Mouse (Mus musculus) urinary bladder, postnatal 14 days (tissue): ENCODE results near the gene Cd79b.
A peak's percentile ranks its signal among the peaks of the same experiment; 100 is the strongest.

Experiments used
- DNase-seq: peaks from one replicate; pipeline ENCODE4 v3.0.0; 2021; ENCODE audit warnings: low spot score

Gene Cd79b

DNA sequence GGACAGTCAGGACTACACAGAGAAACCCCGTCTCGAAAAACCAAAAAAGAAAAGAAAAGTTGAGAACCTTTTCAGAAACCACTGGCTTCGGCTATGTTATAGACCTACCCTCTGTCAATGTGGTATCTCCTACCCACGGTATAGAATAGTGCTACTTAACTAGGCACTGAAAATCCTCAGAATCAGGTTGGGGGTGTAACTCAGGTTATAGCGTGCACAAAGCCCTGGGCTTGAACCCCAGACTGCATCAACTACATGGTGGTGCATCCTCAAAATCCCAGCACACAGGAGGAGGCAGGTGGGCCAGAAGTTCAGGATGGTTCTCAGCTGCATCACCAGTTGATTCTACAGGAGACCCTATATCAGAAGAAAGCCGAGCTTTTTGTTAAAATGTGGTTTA lies 40.8 kb downstream of the Cd79b start:
- DNase-seq: no peak

DNA sequence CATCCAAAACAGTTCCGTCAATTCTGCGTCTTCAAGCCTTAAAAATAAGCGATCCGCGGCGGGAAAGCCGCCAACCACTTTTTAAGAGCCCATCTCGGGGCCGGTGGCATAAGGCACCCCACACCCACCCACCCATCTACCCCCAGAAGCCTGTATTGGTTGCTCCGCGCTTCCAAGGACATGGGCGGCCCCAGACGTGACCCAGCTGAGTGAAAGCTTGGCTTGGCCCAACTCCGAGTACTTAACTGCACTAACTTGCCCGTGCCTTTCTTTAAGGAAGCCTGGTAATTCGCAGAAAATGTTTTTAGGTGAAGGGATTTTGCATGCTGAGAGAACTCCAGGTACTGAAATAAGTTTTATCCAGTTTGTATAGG lies 41.3 kb downstream of the Cd79b start:
- no peak for DNase-seq

DNA sequence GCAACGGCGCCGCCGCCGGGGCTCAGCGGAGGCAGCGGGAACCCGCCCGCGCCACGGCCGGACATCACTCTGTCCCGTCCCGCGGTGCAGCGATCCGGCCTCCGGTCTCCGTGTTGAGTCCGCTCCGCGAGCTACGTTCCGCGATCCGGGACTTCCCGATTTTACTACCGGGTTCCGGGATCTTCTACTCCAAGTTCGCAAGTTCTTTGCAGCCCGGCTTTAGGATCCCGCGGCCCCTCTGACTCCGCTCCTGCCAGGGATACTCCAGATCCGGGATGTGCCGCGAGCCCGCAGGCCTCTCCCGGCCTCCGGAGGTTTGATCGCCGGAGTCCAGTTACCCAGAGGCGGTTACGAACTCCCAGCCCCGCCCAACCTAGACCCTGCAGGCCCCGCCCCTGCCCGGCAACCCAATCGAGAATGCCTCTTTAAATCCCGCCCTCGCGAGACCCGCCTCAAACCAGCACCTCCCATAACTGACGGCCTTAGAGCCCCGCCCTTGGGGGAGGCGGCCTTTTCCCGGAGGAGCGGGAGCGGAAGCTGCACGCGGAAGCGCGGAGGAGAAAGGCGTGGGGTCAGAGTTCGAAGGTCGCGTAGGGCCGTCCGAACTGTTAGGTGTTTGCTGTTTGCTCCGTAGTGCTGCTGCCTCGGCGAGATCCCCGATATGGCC lies 41.8 kb downstream of the Cd79b start, which contains the start of gene Smarcd2:
Gene Smarcd2 (minus strand): TSS at position 329 of the 667 bp plus-strand sequence.
- DNase-seq: peak; percentile 99

DNA sequence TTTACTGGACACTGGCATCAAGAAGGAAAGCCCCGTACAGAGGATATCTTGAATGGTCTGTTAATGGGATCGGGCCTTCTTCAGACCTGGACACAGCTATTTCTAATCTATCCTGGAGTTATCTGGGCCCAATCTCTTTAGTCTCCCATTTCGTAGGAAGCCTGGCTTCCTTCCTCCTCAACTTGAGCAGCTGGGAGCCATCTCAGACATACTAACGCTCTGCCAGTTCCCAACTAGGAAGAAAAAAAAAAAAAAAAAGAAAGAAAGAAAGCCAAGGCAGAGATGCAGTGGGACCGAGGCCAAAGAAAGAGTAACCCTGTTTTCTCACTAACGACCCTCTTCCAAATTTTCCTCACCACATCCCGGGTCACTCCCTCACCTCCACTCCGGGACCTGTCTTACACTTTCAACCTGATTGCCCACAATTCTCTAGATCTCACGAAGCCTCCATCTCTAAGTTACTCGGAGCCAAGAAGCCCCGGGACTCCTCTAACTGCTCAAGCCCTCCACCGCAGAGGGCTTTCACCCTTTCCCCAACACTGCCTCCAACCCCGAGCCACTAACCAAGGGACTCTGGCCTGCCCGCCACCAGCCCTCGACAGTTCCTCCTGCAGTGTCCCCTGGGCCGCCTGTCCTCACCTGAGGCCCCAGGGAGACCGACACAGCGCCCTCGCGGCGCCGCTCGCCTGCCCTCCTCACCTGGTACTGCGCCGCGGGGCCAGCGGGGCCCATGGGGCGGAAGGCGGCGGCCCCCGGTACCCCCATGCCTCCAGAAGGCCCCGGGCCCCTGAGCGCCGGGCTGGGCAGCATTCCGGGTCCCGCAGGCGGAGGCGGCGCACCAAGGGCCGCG lies 42.5 kb downstream of the Cd79b start:
- DNase-seq: peak; percentile 50

DNA sequence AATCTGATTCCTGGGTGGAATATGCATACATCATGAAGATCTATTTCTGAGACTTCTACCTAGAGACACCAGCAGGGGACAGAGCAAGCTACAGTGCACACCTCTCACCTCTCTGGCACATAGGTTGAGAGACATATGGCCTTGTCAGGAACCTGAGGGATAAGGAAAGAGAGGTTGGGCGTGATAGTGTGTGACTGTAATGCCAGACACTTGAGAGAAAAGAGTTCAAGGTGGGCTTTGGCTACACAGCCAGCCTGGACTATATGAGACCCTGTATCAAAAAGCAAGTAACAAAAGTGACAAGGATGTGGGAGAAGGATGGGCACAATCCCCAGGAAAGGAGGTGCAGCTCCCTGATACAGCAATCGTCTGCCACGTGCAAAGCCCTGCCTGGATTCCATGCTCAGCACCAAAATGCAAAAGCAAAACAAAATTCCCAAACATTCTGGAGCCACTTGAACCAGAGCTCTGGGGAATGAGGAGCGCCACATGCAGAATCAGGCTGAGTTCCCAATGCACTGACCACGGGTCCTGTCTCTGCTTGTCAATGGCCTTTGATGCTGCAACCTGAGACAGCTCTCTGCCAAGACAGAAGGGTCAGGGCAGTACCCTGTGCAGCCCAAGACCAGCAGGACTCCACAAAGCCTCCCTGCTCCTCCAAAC lies 43.3 kb downstream of the Cd79b start:
- peak; percentile 32 for DNase-seq

DNA sequence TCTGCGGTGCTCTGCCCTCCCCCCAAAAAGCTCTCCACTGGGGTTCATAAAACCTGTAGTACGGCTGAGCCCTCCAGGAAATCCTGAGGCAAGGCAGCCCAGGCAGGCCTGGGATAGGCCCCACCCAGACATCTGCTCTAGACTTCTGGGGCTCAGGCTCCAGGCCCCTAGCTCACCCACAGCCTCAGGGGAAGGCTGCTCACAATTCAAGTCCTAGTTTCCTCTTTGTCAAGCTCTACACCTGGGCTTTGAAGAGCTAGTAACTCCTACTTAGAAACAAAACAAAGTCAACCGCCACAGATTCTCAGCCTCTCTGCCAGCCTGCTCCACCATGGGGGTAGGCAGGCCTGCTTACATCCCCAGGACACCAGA lies 45.5 kb downstream of the Cd79b start:
- peak; percentile 48 for DNase-seq

DNA sequence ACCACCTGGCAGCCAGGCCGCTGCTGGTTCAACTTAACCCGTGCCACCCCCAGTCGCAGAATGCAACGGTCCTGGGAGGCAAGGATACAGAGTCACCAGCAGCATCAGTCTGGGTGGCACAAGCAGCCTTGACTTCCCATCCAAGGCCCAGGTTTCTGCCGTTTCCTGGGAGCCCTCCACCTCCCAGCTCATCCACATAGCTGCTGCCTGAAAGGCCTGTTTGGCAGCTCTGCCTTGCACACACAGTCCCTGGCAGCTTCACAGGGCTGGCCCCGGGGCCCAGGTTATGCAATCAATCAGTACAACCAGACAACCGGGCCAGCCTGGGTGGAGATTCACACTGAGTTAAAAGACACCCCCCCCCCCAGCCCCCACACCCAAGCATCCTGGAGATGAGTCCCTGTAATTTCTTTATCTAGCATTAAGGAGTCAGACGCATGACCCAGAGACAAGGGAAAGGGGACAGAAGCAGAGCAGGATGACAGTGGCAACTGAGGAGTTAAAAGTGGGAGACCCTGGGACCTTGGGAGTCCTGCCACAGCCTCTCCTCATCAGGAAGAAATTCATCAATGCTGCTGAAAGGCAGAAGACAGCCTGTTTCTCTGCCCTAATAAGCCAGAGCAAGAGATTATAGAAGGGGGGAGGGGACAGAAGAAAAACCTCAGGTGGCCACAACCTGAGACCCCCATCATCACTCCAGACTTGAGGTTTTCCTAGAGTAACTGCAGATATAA lies 46.1 kb downstream of the Cd79b start:
- DNase-seq: peak; percentile 91

DNA sequence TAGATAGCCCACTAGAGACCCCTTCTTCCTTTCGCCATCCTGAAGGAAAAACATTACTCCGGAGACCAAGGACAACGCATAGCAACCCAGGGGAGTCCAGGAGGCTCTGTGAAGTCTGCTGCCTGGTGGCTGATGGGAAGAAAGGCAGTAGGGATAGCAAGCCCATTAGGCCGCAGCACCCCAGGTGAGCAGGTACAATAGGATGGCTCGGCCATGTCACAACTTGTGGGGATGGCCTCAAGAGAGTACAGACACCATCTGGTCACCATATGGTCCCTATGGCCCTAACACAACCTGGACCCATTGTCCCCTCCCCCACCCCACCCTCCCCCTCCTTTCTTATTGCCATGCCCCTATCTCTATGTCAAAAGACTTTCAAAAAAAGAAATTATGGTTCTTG lies 46.7 kb downstream of the Cd79b start:
- DNase-seq: no peak

DNA sequence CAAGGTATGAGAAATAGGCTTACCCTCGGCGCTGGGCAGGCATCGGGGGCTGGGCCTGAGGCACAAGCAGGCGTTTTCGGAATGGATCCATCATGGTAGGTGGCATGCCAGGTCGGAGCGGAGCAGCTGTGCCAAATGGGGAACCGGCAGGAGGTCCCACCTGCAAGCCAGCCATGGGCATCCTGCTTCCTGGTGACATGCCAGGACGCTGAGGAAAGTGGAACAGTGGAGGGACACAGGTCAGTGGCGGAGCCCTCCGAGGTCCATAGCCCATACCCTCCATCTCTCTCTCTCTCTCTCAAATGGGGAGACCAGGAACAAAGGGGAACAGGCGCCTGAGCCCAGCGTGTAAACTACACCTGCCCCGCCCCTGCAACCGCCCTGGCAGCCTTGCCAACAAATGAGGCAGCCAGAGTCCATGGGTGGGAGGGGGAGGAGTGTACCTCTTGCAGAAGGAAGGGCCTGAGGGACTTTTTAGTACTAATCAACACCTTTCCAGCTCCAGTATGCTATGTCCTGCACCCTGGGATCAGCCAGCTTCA lies 47.2 kb downstream of the Cd79b start:
- DNase-seq: peak; percentile 80

DNA sequence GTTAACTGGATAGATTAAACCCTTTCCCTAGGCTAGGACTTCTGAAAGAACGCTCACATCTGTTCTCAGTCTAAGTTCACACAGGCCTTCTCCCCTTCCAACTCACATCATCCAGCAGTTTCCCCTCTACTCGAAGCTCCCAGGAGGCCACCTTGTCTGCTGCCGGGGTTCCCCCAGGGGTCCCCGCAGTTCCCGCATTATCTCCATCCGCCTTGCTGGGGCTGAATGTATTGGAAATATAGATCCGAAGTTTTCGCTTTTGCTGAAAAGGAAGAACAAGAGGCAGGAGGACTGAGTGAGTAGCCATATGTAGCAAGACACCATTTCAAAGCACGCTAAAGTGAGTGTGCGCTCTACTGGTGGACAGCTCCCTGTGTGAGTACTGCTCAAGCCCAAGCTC lies 48.1 kb downstream of the Cd79b start:
- no peak for DNase-seq

DNA sequence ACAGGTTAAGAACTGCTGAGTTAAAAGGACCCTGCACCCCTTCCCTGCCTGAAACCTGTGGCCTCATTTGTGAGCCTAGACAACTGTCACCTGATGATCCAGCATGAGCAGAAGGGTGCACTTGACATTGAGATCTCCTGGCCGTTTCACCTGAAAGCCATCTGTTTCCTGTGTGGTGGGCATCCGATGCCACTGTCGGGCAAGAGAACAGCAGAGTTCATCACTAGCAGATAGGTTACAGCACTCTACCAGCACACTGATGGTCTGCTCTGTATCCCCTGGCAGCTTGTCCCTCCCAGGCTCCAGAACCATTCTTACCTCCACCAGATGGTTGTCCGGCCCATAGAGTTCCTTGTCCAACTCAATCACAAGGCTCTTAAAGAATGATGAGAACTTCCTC lies 49.0 kb downstream of the Cd79b start:
- DNase-seq: no peak

DNA sequence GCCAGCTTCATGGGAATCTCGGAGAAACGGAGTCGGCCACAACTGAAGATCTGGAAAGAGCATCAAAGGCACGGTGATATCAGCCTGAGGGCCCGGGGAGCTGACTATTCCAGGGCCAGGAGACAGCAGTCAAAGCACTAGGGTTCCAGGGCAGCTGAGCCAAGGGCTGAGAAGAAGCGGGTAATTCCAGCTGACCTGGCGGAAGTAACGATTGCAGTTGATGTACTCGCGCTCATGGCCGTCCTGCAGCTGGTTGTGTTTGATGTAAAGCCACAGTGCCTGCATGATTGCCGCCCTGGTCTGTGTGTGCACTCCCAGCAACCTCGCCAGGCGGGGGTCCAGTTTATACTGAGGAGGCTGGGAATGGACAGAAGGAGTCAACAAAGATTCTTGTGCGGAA lies 49.6 kb downstream of the Cd79b start:
- DNase-seq: no peak

DNA sequence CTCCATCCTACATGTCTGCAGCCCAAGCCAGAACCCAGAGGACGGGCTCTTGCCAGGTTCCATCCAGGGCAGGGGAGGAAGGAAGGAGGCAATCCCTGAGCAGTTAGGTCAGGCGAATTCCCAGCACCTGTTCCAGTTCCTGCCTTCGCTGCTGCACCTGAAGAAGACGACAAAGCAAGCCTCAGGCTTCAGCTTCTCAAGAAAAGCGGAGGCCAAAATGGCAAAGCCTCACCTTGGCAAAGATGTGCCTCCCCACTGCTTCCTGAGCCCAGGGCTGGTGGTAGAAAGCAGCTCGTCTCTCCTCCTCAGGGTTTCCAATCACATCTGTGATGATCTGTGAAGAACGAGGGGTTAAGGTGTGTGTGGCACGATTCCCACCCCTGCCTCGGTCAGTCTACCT lies 50.6 kb downstream of the Cd79b start:
- DNase-seq: no peak
